Mouse (Mus musculus) testis, adult 2 months (tissue): ENCODE data around the gene 2810004N23Rik.

Source experiments
- CTCF ChIP-seq: fragments of 200-500 bp; IDR thresholded peaks from 2 replicates; pipeline ENCODE4 v1.5.1; 2012; ENCODE audit warnings: low read depth, mild to moderate bottlenecking, inconsistent platforms, low read length, moderate library complexity; ENCODE audit not compliant: control insufficient read depth, insufficient read depth, insufficient replicate concordance
- POLR2A ChIP-seq: fragments of 200-500 bp; IDR thresholded peaks from 2 replicates; pipeline ENCODE4 v1.6.1; 2012; ENCODE audit warnings: low read depth, mild to moderate bottlenecking, inconsistent platforms, low read length, moderate library complexity; ENCODE audit not compliant: control insufficient read depth

DNA sequence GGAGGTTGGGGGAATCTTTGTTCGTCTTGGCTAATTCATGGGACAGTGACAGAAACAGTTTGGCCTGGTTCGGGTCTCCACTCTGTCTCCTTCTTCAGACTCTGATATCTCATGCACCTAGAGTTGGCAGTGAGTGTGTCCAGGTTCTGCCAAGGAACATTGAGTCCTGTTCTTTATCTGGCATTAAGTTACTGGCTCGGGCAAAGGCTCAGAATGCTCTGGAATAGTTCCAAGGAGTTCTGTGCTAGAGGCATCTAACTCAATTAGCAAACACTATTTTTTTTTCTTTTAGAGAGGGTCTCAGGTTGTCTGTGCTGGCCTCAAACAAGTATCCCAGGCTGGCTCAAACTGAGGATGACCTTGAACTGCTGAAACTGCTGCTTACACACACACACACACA lies 45.6 kb downstream of the 2810004N23Rik start:
- TF ChIP-seq CTCF (no peak), POLR2A (no peak)
